Mouse (Mus musculus): ENCODE results near the gene Uroc1. TPM values are rescaled to one million over a fixed set of nuclear protein-coding genes. Genes with fewer than 3 reads are reported as not detected.

Uroc1 gene
- under 1 TPM in 1 of 2 experiments, not detected in 1; 0.12 TPM for total RNA-seq (2021)
- long read RNA-seq, experiment 1 = 0 reads
- long read RNA-seq, experiment 2 = 0 reads

DNA sequence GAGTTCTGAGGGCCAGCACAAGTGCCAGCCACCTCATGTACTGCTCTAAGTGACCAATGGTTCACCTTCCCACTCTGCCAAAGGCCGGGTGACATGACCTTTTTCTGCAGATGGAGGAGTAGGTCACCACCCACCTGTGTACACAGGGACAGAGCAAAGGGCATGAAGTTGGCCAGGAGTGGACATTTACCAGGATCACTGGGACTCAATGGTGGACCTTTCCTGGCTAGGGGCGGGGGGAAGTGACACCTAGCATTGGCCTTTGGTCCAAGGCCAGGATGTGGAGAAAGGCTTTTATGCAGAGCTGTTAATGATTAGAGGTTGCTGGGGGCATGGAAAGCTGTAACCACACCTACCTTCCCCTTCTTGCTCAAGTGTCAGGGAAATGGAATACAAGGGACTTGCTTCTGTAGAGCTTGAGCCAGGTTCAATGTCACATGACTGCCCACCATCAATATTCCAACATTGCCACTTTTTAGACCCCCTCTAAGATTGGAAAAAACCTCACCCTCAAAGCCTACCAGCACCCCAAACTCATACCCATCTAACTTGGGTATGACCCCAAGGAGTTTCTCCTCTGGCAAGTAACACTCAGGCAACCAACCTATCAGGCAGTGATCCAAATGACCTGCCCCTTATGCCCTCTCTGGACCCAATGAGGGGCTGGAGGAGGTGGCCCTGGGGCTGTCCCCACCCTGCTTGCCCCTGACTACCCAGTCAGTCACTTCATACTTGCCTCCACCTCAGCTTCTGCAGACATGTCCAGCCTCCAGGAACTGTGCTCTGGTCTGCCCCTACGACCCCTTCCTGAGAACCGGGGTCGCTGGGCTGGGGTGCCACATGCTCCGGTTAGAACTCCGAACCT is at the start of gene Uroc1:
Uroc1 (plus strand) TSS at position 724 of the 865 bp plus-strand sequence.
- DNase-seq (ENCODE audit: low spot score) = no peak

DNA sequence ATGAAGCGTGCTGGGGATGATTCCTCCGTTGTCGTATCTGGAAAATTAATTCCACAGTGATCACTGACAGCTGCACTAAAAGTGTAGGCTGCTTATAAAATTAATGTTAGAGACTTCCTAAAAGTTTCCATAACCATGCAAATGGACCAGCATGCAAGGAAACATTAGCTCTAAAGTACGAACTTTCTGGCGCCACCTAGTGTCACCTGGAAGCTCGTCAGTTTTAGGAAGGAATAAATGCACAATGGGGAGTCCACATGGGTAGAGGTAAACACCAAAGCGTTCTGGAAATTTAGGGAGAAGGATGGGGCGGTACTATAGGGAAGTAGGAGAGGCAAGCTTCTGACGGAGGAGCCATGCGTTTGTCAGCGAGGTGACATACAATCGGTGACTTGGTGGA is 44.8 kb upstream of the Uroc1 start:
- DNase-seq (ENCODE audit: low spot score) = no peak

DNA sequence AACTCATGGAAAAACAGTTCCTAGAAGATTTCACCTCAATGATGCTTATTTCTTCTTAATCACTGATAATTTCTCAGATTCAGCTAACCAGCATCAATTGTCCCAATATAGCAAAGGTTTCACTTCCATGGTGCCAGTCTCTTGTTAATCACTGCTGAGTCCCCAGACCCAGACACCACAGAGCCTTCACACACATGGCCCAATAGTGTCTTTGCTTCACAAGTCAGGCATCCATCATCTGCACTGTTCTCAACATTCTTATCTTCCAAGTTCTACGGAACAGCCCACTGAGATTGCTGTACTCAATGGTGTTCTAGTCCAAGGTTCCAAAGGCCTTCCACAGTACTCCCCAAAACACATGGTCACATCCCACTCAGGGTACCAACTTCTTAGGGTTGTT is 32.2 kb upstream of the Uroc1 start, which contains the start of gene BC048671:
BC048671 (plus strand) TSS at position 301 of the 400 bp plus-strand sequence.
- DNase-seq (ENCODE audit: low spot score) = no peak

DNA sequence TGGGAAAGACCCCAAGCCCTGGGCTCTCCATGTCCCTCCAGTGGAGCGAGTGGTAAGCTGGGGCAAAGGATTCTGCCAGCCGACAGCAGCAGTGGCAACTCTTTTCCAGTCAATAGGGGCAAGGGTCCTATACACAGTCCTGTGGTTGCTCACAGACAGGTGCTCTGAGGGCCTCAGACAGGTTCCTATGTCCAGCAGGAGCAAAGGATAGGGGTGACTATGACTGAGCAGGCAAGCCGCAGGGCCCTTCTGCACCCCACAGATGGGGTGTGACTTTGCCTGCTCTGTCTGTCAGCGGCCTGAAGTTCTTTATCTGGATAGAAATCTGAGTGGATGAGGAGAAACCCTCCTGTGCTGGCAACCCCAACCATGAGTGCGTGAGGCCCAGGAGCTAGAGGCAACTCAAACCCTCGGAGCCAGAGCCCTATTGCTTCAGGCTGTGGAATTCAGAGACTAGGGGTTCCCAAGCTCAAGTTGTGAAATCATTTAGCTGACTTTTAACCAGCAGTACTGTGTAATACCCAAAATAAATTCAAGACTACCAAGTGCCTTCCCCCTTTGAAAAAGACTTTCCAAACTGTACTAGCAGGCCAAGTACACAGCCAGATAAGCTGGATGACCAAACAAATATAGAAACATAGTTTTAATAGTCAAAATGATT is 26.6 kb upstream of the Uroc1 start:
- DNase-seq (ENCODE audit: low spot score) = no peak

DNA sequence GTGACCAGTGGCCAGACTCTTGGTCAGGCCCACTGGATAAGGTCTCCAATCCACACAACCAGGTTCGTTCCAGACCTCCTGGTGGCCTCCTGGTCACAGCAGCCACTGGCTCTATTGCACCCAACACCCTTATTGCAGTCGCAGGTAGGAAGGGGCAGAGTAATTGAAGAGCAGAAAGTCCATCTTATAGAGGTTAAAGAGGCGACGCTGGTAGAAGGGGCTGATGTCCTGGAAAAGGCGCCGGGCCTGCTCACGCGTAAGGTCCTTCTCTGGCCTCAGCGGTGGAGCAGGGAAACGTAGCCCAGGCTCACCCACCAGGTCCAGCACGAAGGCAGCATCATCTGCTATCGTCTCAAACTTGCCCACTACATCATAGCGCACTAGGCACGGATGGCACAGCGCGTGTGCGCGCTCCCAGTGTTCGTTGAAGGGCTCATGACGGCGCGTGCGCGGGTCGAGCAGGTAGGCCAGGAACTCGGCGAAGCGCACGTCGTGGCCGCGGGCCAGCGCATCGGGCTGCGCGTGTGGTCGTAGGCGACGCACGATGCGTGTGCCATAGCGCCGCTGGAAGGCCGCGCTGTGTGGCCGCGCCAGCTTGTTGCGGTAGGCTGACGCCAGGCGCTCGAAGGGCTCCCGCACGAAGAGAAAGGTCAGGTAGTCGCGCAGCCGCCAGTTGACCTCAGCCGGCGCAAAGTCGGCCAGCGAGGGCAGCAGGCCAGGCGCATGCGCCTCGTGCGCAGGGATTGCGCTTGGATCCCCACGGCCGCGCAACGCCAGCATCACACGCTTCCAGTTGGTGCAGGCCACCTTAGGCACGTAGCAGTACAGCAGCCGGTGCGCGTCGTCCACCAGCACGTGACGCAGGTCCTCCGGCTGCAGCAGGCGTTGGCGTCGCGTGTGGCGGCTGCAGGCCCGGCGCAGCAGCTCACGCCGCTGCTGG is 24.0 kb upstream of the Uroc1 start:
- no peak for DNase-seq (ENCODE audit: low spot score)

DNA sequence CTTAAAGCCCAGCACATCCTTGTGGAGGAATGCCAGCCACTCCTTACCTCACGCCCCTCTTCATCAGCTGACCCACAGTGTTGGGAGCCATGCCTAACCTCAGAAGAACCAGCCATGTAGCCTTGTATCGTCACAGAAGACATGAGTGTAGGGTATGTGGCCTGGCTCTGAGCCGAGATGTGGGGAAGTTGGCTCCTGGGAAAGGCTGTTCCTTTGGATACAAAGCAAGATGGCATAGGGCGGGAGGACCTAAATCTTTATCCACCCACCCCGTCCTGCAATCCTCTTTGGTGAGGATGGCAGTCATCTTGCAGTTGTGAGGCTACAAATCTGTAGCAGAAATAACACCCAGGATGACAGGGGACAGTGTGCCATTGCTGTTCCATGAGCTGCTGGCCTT is 17.1 kb upstream of the Uroc1 start:
- no peak for DNase-seq (ENCODE audit: low spot score)

DNA sequence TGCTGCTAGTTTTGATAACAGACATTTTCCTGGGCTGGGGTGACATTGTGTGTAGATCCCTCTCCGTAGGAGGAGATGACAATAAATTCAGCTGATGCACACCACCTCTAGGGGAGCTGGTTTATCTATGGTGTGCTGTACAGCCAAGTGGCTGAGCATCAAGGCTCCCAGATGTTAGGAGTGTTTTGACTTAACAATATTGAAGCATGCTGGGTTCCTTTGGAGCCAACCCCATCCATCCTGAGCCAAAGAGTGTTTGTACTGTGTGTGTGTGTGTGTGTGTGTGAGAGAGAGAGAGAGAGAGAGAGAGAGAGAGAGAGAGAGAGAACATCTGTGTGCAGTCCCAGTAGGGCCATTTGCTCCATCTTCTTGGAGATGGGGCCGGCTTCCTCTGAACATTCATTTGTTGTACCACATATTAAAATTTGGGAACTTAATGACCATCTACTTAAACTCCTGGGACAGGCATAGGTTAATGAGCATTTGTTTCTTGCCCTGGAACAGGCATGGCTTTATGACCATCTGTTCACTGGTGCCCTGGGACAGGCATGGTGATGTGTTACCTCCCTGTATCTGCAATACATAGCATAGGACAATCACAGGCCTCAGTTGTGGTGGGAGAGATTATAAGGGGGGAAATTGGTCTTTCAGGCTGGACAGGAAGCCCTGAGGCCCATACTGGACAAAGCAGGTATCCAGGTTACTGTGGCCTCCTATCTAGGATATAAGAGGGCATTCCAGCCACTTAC is 15.4 kb upstream of the Uroc1 start:
- no peak for DNase-seq (ENCODE audit: low spot score)

DNA sequence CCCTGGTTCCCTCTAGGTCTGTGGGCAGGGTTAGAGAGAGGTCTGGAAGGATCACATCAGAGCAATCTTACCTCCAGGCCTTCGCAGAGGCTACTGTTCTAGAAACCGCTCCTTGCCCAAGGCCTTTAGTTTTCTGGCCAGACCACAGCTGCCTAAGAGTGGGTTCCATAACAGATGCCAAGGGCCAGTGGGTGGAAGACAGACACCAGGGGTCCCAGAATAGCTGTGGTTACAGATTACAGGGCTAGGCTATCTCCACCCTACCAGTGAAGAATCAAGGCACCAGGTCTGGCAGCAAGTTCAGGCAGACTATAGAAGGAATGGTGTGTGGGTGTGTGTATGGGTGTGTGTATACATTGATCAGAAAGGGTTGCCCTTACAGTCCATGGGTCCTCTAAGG is 14.1 kb upstream of the Uroc1 start:
- DNase-seq (ENCODE audit: low spot score) = no peak

DNA sequence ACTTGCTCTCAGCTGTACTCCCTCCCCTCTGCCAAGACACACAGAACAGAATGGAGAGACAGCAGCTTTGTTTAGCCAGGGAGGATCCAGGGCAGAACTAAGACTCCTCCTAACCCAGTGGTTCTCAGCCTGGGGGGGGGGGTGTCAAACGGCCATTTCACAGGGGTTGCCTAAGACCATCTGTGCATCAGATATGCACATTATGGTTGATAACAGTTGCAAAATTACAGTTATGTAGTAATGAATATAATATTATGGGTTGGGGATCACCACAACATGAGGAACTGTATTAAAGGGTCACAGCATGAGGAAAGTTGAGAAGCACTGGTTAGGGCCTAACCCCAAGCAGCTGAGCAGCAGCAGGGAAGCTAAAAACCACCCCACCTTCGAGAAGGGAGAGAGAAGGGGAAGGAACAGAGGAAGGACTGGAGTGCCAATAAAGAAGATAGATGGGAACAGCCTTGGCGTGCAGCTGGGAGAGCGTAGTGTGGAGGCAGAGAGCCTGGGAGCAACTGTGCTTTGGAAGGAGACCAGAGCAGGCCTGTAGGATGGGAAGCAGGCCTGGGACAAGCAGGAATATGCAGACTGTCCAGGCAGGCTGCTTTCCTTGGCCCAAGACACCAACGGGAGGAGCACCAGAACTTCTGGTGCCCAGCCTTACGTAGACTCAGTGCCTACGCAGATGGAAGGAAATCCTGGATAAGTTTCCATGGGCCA is 13.5 kb upstream of the Uroc1 start:
- DNase-seq (ENCODE audit: low spot score) = peak; percentile 28

DNA sequence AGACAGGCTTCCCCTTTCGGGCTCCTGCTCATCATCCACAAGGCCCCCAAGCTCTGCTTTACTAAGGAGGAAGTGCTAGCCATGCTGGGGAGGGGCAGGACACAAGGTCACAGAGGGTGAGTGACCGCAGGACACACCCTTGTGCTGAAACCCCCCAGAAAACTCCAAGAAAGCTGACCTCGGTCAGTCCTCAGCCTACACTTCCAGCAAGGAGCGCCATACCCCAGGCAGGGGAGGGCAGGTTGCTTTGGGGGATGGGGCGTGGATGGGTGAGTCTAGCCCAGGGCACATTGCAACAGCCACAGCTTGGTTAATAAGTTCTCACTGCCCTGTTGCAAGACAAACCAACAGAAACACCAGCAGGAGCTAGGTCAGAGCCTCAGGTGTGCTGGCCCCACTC is 12.7 kb upstream of the Uroc1 start:
- DNase-seq (ENCODE audit: low spot score) = no peak

DNA sequence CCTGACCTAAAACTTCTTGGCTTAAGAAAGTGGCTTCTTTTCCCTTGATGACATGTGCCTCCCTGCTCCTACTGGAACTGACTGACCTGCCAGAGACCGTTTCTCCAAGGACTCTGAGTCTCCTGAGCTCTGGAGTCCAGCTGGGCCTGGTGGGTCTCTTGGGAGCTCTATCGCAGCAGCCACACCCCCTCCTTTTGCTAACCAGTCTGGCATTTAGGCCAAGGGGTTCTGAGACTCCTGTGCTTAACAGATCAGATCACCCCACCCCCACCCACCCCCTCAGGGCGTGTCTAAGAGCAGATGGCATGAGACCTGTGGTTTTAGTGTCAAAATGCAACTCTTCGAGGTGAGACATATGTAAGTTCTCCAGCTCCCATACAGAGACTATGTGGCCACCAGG is 11.3 kb upstream of the Uroc1 start:
- DNase-seq (ENCODE audit: low spot score) = no peak

DNA sequence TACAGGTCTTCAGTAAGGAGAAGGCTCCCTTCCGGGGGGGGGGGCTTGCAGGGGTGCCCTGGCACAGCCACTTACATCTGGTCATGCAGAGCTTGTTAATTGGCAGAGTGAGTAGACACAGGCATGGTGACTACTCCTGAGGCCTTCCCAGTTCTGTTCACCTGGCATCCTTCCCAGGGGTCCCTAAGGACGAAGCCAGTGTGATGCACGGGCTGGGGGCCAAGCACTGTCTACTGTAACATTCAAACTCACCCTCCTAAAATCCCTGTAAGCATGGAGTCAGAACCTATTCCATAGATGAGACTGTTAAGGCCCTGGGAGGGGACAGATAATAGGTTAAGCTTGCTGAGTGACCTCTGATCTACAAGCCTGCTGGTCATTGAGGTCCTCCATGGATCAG is 9.1 kb upstream of the Uroc1 start:
- no peak for DNase-seq (ENCODE audit: low spot score)

DNA sequence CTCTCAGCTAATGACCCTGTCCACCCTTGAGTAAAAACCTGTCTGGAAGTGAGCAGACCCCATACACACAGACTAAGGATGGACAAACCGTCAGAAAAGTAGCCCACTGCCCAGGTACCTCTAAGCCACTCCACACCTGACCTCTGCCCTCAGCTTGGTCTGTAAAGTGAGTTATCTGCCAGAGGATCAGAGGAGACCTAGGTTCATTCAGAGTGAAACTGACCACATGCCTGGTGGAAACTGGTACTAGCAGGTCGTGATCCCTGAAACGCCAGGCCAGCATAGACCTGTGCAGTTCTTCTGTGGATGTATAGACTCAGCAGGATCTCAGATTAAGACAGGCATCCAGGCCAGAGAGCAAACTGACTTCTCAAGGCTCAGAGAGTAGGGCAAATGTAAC is 8.6 kb upstream of the Uroc1 start:
- no peak for DNase-seq (ENCODE audit: low spot score)

DNA sequence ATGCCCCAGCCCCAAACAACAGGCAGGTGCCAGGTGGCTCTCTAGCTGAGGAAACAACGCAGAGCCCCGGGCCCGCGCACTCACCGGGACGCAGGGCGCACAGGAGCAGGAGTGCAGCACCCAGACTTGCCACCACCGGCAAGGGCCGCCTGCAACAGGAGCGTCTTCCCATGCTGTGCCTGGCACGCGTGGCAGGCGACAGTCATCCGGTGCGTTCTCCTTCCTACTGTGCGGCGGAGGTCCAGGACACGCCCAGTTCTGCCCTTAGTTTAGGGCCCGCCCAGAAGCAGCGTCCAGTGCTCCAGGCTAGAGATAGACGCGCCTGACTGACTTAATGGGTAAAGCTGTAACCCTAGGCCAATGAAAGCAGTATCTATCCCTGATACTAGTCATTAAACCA is 8.1 kb upstream of the Uroc1 start, which contains the start of gene Chst13:
Chst13 (minus strand) TSS at position 195 of the 400 bp plus-strand sequence.
- peak; percentile 34 for DNase-seq (ENCODE audit: low spot score)

DNA sequence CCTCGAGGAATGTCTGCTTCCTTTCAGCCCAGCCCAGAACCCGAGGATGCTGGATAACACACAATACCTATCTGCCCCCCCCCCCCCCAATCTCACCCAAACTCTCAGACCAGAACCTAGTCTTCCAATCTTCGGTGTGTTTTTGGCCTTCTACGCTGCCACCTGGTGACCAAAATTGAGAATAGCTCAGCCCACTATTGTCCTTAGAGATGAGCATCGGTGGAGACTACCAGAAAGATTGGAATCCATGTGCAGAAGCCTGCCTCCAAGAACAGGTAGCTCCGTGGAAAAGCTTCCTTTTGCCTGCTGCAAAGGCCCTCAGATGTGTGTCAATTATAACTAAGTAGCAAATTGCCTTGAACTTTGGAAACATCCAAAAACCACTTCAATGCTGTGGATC is 5.4 kb upstream of the Uroc1 start:
- DNase-seq (ENCODE audit: low spot score) = peak; percentile 9

DNA sequence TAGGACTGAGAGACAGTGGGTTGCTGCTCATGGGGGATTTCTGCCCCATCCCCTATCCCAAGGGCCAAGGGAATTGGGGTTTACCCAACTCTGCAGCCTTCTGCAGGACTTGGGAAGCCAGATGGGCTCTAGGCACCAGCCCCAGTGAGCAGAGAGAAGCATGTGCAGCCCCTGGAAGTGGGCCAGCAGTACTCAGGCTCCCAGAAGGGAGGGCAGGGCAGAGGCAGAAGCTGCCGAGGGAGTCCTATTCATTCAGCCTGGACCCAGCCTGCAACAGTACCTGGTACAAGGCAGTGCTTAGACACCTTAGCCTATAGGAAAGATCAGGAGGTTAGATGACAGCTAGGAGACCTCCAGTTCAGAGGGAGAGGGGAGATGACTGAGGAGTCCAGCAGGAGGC is 3.1 kb upstream of the Uroc1 start:
- peak; percentile 39 for DNase-seq (ENCODE audit: low spot score)

DNA sequence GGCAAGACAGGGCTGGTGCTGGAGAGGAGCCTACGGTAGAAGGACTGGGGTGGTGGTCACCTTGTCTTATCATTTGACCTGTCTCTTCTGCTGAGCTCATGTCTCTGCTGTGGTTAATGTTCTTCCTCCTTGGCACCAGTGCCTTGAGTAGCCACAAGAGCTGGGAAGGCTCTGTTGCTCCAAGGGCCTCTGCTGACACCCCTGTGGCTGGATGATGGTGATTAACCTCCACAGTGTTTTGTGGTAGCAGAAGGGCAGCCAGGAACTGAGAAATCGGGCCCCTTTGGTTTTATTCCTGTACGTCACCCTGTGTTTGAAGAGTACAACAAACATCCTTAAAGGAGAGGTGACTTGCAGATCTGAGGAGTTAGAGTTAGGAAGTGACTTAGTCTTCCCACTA is 1.2 kb downstream of the Uroc1 start:
- DNase-seq (ENCODE audit: low spot score) = no peak

DNA sequence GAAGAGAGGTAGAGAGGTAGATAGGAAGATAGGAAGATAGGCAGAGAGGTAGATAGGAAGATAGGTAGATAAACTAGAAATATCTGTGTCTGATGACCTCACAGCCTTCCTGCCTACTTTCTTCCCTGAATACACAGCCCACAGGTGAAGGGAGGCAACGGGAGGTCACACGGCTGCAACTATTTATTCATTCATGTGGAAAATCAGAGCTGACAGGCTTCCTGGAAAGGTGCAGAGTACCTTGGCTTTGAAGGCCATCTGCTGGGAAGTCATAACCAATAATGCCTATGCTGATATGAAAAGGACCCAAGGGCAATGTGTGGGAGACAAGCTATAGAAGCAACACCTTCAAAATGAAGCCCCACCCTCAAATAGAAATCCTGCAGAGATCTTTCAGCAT is 9.3 kb downstream of the Uroc1 start:
- no peak for DNase-seq (ENCODE audit: low spot score)

DNA sequence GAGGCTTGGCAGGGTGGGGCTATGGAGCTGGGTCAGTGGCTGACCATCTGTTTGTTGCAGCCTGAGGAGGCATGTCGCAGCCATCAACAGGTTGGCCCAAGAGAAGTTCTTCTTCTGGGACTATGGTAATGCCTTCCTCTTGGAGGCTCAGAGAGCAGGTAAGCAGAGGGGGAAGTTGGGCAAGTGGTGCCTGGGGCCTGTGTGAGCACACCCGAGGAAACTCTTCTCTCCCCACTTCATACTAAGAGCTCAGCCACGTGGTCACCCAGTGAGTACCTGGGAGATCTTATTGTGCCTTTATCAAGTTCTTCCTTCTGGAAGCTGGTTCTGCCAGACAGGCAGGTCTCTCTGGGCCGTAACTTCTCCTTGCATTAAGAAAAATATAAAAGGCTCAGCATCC is 14.1 kb downstream of the Uroc1 start:
- no peak for DNase-seq (ENCODE audit: low spot score)

DNA sequence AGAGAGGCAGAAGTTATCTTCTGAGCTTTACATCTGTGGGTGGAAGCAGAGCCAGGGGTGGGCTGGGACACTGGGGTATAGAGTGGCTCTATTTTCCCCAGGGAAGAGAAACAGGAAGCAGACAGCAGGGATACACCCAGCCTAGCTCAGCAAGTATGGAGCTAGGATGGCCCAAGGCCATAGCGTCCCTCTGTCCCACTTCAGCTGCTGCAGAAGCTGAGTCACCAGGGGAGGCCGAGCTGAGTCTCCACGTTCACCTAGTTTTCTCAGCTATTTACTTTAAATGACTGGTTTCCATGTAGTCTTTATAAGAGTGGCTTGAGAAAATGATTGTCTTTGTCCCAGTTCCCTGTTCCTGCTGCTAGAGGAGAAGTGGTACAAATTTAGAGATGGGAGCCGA is 15.4 kb downstream of the Uroc1 start:
- DNase-seq (ENCODE audit: low spot score) = no peak

Data from gastrocnemius, adult 18-20 months (tissue).